Mouse (Mus musculus): ENCODE measurements around the gene Tcf3. TPM values are rescaled to one million over a fixed set of nuclear protein-coding genes. Genes with fewer than 3 reads are reported as not detected.

Tcf3 gene
- polyA plus RNA-seq, 1 experiment = 61.1 TPM

DNA sequence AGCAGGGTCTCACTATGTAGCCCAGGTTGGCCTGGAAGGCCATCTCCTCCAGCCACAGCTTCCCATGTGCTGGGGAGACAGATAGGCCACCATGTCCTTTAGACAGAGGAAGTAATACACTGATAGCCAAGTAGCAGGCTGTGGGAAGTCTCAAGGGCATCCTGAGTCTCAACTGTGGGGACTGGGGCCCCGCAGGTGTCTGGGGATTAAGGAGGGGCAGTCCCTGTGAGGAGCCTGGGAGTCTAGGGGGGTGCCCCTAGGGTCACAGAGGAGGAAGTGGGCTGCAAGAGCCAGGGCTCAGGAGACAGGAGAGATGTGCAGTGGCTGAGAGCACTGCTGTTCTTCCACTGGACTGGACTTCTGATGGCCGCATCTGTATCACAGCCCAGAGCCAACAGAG, 9.5 kb upstream of the Tcf3 start:
- no peak overlapping the region for H3K4me3 ChIP-seq (replicated peaks)
- peaks cover 30% of the 10 kb centered on the region for H3K4me1 ChIP-seq (ENCODE audit: control insufficient read depth)

DNA sequence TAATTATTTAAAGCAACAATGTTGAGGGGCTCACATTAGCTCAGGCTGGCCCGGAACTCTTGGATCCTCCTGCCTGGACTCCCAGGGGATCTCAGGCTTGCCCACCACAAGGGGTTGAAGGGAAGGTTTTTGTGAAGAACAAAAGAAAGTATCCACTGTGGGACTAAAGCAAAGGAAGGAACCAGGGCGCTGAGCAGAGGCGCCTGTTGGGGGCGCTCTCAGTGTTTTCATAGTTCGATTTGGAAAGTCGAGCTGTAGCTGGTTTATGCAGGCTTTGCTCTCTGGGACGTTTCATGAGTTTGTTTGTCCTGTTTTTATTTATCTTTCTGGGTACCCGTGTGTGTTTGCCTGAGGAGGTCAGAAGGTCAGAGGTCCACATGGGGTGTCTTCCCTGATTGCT, 8.2 kb upstream of the Tcf3 start:
- H3K27me3 ChIP-seq (ENCODE audit: control insufficient read depth) = peaks cover 6% of the 10 kb centered on the region
- no peak overlapping the region for H3K4me3 ChIP-seq (replicated peaks)
- peaks cover 37% of the 10 kb centered on the region for H3K4me1 ChIP-seq (ENCODE audit: control insufficient read depth)
- H3K9me3 ChIP-seq (ENCODE audit: control insufficient read depth, low read length) = no peaks in the 10 kb centered on the region
- no peaks in the 10 kb centered on the region; the same call in 1 of the 2 replicates for H3K36me3 ChIP-seq (ENCODE audit: control insufficient read depth)
- TF ChIP-seq TAL1 (IDR thresholded peaks at IDR 0.05; ENCODE audit: low read length) (no peak), GATA1 (IDR thresholded peaks at IDR 0.05; ENCODE audit: low read length) (no peak)

More for the DNA sequence above, 9.5 kb upstream of the Tcf3 start:
- H3K9me3 ChIP-seq (ENCODE audit: control insufficient read depth, low read length) = no peaks in the 10 kb centered on the region
- no peak for TF ChIP-seq GATA1 (IDR thresholded peaks at IDR 0.05; ENCODE audit: low read length)
- H3K36me3 ChIP-seq (ENCODE audit: control insufficient read depth) = no peaks in the 10 kb centered on the region; the same call in 1 of the 2 replicates
- H3K27me3 ChIP-seq (ENCODE audit: control insufficient read depth) = peaks cover 10% of the 10 kb centered on the region

DNA sequence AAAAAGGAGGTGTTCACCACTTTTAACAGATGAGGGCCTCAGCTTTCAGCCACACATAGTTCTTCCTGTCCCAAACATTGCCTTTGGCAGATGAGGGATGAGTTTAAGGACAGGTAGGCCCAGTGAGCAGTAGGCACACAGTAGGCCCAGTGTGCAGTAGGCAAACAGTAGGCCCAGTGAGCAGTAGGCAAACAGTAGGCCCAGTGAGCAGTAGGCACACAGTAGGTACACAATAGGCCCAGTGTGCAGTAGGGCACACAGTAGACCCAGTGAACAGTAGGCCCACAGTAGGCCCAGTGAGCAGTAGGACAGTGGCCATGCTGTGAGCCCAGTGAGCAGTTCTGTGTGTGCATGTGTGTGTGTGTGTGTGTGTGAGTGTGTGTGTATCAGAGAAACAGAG, 6.6 kb upstream of the Tcf3 start:
- Histone ChIP-seq H3K4me1 (ENCODE audit: control insufficient read depth) (peaks cover 39% of the 10 kb centered on the region), H3K9me3 (ENCODE audit: control insufficient read depth, low read length) (no peaks in the 10 kb centered on the region), H3K27me3 (ENCODE audit: control insufficient read depth) (peaks cover 6% of the 10 kb centered on the region), H3K4me3 (replicated peaks) (no peak overlapping the region), H3K36me3 (ENCODE audit: control insufficient read depth) (no peaks in the 10 kb centered on the region; the same call in 1 of the 2 replicates)
- TF ChIP-seq GATA1 (IDR thresholded peaks at IDR 0.05; ENCODE audit: low read length) (no peak), TAL1 (IDR thresholded peaks at IDR 0.05; ENCODE audit: low read length) (no peak)

DNA sequence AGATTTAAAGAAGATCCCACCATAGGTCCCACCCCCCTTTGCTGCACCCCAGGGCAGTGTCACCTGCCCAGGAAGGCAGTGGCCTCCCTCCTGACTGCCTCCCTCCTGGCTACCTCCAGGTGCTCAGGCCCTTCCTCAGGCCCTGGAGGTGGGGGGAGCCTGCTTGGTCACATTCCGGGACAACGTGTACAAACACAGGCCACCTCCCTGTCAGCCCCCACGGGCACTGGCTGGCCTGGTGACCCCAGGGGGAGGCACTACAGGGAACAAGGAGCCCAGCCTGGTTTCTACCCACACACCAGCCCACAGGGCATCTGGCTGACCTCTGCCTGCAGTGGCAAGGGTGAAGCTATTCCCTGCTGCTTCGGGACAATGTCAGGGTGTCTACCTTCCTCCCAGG, 4.5 kb upstream of the Tcf3 start:
- no peaks in the 10 kb centered on the region for H3K9me3 ChIP-seq (ENCODE audit: control insufficient read depth, low read length)
- peaks cover 40% of the 10 kb centered on the region for H3K4me1 ChIP-seq (ENCODE audit: control insufficient read depth)
- no peak overlapping the region for H3K4me3 ChIP-seq (replicated peaks)
- no peaks in the 10 kb centered on the region; the same call in 1 of the 2 replicates for H3K36me3 ChIP-seq (ENCODE audit: control insufficient read depth)
- no peak for TF ChIP-seq GATA1 (IDR thresholded peaks at IDR 0.05; ENCODE audit: low read length)
- TF ChIP-seq TAL1 (IDR thresholded peaks at IDR 0.05; ENCODE audit: low read length) = no peak
- H3K27me3 ChIP-seq (ENCODE audit: control insufficient read depth) = peaks cover 6% of the 10 kb centered on the region

DNA sequence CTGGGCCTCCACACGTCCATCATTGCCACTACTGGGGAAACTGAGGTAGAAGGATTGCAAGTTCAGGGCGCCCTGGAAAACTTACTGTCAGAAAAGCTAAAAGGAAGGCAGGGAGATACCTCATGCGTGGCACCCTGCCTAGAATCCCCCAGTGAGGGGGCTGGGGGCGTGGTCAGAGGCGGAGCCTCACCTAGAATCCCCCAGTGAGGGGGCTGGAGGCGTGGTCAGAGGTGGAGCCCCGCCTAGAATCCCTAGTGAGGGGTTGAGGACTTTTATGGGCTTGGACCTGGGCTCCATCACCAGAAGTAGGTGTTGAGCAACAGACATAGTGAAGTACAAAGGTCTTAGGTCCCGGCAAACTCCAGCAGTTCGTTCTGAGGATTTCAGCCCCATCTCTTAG, 2.8 kb upstream of the Tcf3 start:
- H3K4me1 ChIP-seq (ENCODE audit: control insufficient read depth) = peaks cover 57% of the 10 kb centered on the region
- no peak for TF ChIP-seq GATA1 (IDR thresholded peaks at IDR 0.05; ENCODE audit: low read length)
- no peak for TF ChIP-seq TAL1 (IDR thresholded peaks at IDR 0.05; ENCODE audit: low read length)
- H3K36me3 ChIP-seq (ENCODE audit: control insufficient read depth) = peaks cover 9% of the 10 kb centered on the region
- peaks cover 6% of the 10 kb centered on the region for H3K27me3 ChIP-seq (ENCODE audit: control insufficient read depth)
- peak overlapping the region; percentile 37 for H3K4me3 ChIP-seq (replicated peaks)
- H3K9me3 ChIP-seq (ENCODE audit: control insufficient read depth, low read length) = no peaks in the 10 kb centered on the region

DNA sequence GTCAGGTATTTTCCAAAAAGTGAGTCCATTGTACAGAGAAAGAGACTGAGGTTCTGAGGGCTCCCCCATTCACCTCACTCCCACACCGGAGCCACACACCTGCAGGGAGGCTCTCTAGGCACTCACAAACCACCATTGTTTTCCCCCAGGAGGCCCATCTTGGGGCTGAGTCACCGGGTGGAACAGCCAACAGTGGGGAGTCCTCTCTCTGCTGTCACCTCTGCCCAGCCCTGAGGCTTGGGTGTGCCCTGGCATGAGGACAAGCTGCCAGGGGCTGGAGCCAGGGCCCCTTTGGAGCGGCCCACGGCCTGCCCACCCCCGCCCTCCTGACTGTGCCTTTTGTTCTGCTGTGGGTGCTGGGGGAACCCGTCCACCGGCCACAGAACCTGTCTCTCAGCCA, 2.3 kb upstream of the Tcf3 start:
- no peaks in the 10 kb centered on the region for H3K9me3 ChIP-seq (ENCODE audit: control insufficient read depth, low read length)
- no peak for TF ChIP-seq TAL1 (IDR thresholded peaks at IDR 0.05; ENCODE audit: low read length)
- no peak for TF ChIP-seq GATA1 (IDR thresholded peaks at IDR 0.05; ENCODE audit: low read length)
- H3K4me3 ChIP-seq (replicated peaks) = peak overlapping the region; percentile 37
- peaks cover 15% of the 10 kb centered on the region for H3K36me3 ChIP-seq (ENCODE audit: control insufficient read depth)
- H3K4me1 ChIP-seq (ENCODE audit: control insufficient read depth) = peaks cover 62% of the 10 kb centered on the region
- peaks cover 6% of the 10 kb centered on the region for H3K27me3 ChIP-seq (ENCODE audit: control insufficient read depth)

DNA sequence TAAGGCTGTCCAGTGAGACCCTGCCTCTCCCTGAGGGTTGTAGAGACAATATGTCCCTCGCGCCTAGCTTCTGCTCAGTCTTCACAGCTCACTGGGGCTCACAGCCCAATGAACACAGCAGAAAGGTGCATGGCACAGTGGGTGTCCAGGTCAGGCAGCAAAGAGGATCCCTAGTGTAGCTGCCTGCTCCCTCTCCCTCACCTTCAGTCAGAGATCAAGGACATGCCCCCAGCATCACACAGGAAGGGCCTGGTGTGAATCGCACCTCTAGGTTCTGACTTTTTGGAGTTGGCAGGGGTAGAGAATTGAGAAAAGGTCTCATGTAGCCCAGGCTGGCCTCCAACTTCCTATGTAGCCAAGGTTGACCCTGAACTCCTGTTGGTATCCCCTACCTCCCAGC, 1.4 kb upstream of the Tcf3 start:
- H3K27me3 ChIP-seq (ENCODE audit: control insufficient read depth) = peaks cover 6% of the 10 kb centered on the region
- H3K4me1 ChIP-seq (ENCODE audit: control insufficient read depth) = peaks cover 69% of the 10 kb centered on the region
- no peaks in the 10 kb centered on the region for H3K9me3 ChIP-seq (ENCODE audit: control insufficient read depth, low read length)
- peaks cover 24% of the 10 kb centered on the region for H3K36me3 ChIP-seq (ENCODE audit: control insufficient read depth)
- peak overlapping the region; percentile 100 for H3K4me3 ChIP-seq (replicated peaks)
- TF ChIP-seq TAL1 (IDR thresholded peaks at IDR 0.05; ENCODE audit: low read length) (no peak), GATA1 (IDR thresholded peaks at IDR 0.05; ENCODE audit: low read length) (no peak)

DNA sequence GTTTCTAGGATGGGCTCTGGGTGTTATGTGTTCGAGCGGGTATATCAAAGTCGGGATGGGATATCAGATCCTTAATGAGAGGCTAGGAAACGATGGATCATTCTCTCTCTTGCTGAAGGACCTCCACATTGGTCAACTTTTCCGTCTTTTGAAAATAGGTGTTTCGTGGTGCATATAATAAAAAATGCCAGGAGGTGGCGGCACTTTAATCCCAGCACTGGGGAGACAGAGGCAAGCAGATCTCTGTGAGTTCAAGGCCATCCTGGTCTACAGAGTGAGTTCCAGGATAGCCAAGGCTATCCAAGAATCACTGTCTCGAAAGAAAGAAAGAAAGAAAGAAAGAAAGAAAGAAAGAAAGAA, 766 bp upstream of the Tcf3 start:
- H3K36me3 ChIP-seq (ENCODE audit: control insufficient read depth) = peaks cover 30% of the 10 kb centered on the region
- H3K27me3 ChIP-seq (ENCODE audit: control insufficient read depth) = peaks cover 6% of the 10 kb centered on the region
- TF ChIP-seq GATA1 (IDR thresholded peaks at IDR 0.05; ENCODE audit: low read length) = no peak
- no peak for TF ChIP-seq TAL1 (IDR thresholded peaks at IDR 0.05; ENCODE audit: low read length)
- peak overlapping the region; percentile 100 for H3K4me3 ChIP-seq (replicated peaks)
- H3K4me1 ChIP-seq (ENCODE audit: control insufficient read depth) = peaks cover 75% of the 10 kb centered on the region
- no peaks in the 10 kb centered on the region for H3K9me3 ChIP-seq (ENCODE audit: control insufficient read depth, low read length)

DNA sequence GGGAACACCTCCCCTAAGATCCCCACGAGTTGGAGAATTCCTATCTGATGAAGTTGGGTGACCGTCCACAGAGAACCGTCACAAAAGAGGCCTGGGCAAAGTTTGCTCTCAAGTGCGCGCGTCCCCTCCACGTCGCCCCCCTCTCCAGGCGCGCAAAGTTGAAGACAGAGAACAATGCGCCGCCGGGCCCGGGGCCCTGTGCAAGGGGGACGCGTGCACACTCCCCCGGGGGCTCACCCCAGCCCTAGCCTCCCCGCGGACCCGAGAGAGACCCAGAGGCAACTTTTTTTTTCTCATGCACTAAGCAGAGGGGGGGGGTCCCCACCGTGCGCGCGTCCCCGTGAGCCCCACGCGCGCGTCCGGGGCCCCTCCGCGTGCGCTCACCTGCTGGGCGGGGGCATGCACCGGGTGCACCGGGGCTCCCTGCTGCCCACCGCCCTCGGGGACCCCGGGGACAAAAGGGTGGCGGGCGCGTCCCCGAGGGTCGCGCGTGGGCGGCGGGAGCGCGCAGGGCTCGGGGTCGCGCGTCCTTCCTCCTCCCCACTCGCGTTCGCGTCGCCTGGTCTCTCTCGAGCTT, 423 bp downstream of the Tcf3 start:
- Histone ChIP-seq H3K9me3 (ENCODE audit: control insufficient read depth, low read length) (no peaks in the 10 kb centered on the region), H3K4me3 (replicated peaks) (peak overlapping the region; percentile 100), H3K27me3 (ENCODE audit: control insufficient read depth) (peaks cover 3% of the 10 kb centered on the region), H3K4me1 (ENCODE audit: control insufficient read depth) (peaks cover 78% of the 10 kb centered on the region), H3K36me3 (ENCODE audit: control insufficient read depth) (peaks cover 42% of the 10 kb centered on the region)
- no peak for TF ChIP-seq GATA1 (IDR thresholded peaks at IDR 0.05; ENCODE audit: low read length)

DNA sequence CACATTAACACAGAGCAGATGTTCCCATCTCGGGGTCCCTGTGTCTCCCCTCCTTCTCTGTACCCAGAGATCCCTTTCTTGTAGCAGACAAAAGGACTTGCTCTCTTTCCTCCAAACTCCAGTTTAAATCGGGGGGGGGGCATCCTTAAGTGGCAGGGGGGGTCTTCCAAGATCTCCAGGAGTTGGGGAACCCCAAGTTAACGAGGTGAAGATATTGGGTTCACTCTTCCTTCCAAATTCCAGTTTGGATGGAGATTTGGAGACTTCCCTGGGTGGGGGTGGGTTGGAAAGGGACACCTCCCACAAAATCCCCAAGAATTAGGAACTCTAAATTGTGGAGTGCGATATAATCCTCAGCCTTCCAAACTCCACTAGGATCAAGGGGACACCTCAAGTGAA, 1.1 kb downstream of the Tcf3 start:
- Histone ChIP-seq H3K27me3 (ENCODE audit: control insufficient read depth) (no peaks in the 10 kb centered on the region), H3K36me3 (ENCODE audit: control insufficient read depth) (peaks cover 48% of the 10 kb centered on the region), H3K9me3 (ENCODE audit: control insufficient read depth, low read length) (peaks cover 2% of the 10 kb centered on the region; the same call in 1 of the 2 replicates), H3K4me3 (replicated peaks) (peak overlapping the region; percentile 100), H3K4me1 (ENCODE audit: control insufficient read depth) (peaks cover 78% of the 10 kb centered on the region)
- TF ChIP-seq GATA1 (IDR thresholded peaks at IDR 0.05; ENCODE audit: low read length) (no peak), TAL1 (IDR thresholded peaks at IDR 0.05; ENCODE audit: low read length) (no peak)

All from erythroblast, embryonic 14.5 days (primary cell).